Mouse (Mus musculus) E14TG2a.4 (cell line): Measurements from ENCODE around the gene Car4.

Experiments
- H3K27me3 ChIP-seq: 2 replicates; pipeline ENCODE4 v1.6.1; 2014; ENCODE audit warnings: low read length, control low read depth; ENCODE audit not compliant: insufficient read depth
- H3K36me3 ChIP-seq: 2 replicates; pipeline ENCODE4 v1.6.1; 2014; ENCODE audit warnings: low read length, control low read depth; ENCODE audit not compliant: insufficient read depth
- H3K4me1 ChIP-seq: replicated peaks from 2 replicates; pipeline ENCODE4 v1.6.1; 2014; ENCODE audit warnings: low read depth, low read length, control low read depth
- H3K4me3 ChIP-seq: replicated peaks from 2 replicates; pipeline ENCODE4 v1.5.1; 2014; ENCODE audit warnings: mild to moderate bottlenecking, low read length
- H3K9me3 ChIP-seq: 2 replicates; pipeline ENCODE4 v1.6.1; 2014; ENCODE audit warnings: low read length, control low read depth
- CTCF ChIP-seq: conservative IDR thresholded peaks from 2 replicates; pipeline ENCODE4 v1.5.1; 2014; ENCODE audit warnings: low read length
- NANOG ChIP-seq: IDR thresholded peaks from 2 replicates; pipeline ENCODE4 v1.6.1; 2014; ENCODE audit warnings: borderline replicate concordance, low read length, mixed read lengths
- POU5F1 ChIP-seq: IDR thresholded peaks from 2 replicates; pipeline ENCODE4 v1.6.1; 2014; ENCODE audit warnings: low read length, borderline replicate concordance

Car4 gene

GRCm38 (mm10) chr11:84919951-84920350 is 37.6 kb upstream of the Car4 start:
- peaks cover 26% of the 10 kb centered on the region for H3K4me1 ChIP-seq
- H3K4me3 ChIP-seq = no peak overlapping the region
- no peaks in the 10 kb centered on the region for H3K9me3 ChIP-seq
- H3K27me3 ChIP-seq = 0 out of 2 replicates have a peak, but pooled peaks cover 4% of the 10 kb centered on the region
- no peak for TF ChIP-seq NANOG
- no peaks in the 10 kb centered on the region for H3K36me3 ChIP-seq

- no peaks in the 10 kb centered on the region for H3K9me3 ChIP-seq
- H3K4me1 ChIP-seq = peaks cover 22% of the 10 kb centered on the region
- 0 out of 2 replicates have a peak, but pooled peaks cover 4% of the 10 kb centered on the region for H3K27me3 ChIP-seq
- no peak for TF ChIP-seq NANOG
- TF ChIP-seq CTCF = no peak
- TF ChIP-seq POU5F1 = no peak
- no peaks in the 10 kb centered on the region for H3K36me3 ChIP-seq
- H3K4me3 ChIP-seq = no peak overlapping the region
Observed at GRCm38 (mm10) chr11:84920981-84921380, 36.6 kb upstream of the Car4 start.

GRCm38 (mm10) chr11:84932261-84932660 is 25.3 kb upstream of the Car4 start:
- Histone ChIP-seq H3K4me1 (peaks cover 15% of the 10 kb centered on the region), H3K4me3 (no peak overlapping the region), H3K27me3 (no peaks in the 10 kb centered on the region), H3K9me3 (no peaks in the 10 kb centered on the region), H3K36me3 (no peaks in the 10 kb centered on the region)
- TF ChIP-seq CTCF = no peak
- no peak for TF ChIP-seq POU5F1
- no peak for TF ChIP-seq NANOG

GRCm38 (mm10) chr11:84939508-84940053 is 18.0 kb upstream of the Car4 start:
- Histone ChIP-seq H3K4me3 (no peak overlapping the region), H3K4me1 (peaks cover 23% of the 10 kb centered on the region), H3K9me3 (no peaks in the 10 kb centered on the region), H3K27me3 (peaks cover 3% of the 10 kb centered on the region), H3K36me3 (no peaks in the 10 kb centered on the region)
- TF ChIP-seq POU5F1 = no peak
- TF ChIP-seq CTCF = no peak
- no peak for TF ChIP-seq NANOG

GRCm38 (mm10) chr11:84940140-84940539 is 17.4 kb upstream of the Car4 start:
- Histone ChIP-seq H3K4me1 (peaks cover 29% of the 10 kb centered on the region), H3K4me3 (no peak overlapping the region), H3K9me3 (no peaks in the 10 kb centered on the region), H3K27me3 (peaks cover 3% of the 10 kb centered on the region), H3K36me3 (no peaks in the 10 kb centered on the region)
- TF ChIP-seq CTCF (no peak), NANOG (no peak), POU5F1 (no peak)

- Histone ChIP-seq H3K9me3 (no peaks in the 10 kb centered on the region), H3K4me3 (peak overlapping the region; percentile 63), H3K36me3 (no peaks in the 10 kb centered on the region), H3K27me3 (peaks cover 10% of the 10 kb centered on the region), H3K4me1 (peaks cover 60% of the 10 kb centered on the region)
- TF ChIP-seq CTCF (no peak), NANOG (peak; percentile 27; the same call in 1 of the 2 replicates)
Observed at GRCm38 (mm10) chr11:84943948-84944347, 13.6 kb upstream of the Car4 start.

- TF ChIP-seq CTCF = no peak
- no peak for TF ChIP-seq POU5F1
- no peak for TF ChIP-seq NANOG
- Histone ChIP-seq H3K36me3 (no peaks in the 10 kb centered on the region), H3K4me3 (peak overlapping the region; percentile 63), H3K27me3 (peaks cover 10% of the 10 kb centered on the region), H3K4me1 (peaks cover 67% of the 10 kb centered on the region), H3K9me3 (no peaks in the 10 kb centered on the region)
Observed at GRCm38 (mm10) chr11:84944639-84945435, 12.7 kb upstream of the Car4 start.

GRCm38 (mm10) chr11:84945841-84946240 is 11.7 kb upstream of the Car4 start:
- no peaks in the 10 kb centered on the region for H3K36me3 ChIP-seq
- no peaks in the 10 kb centered on the region for H3K9me3 ChIP-seq
- peaks cover 67% of the 10 kb centered on the region for H3K4me1 ChIP-seq
- peak overlapping the region; percentile 63; the same call in 1 of the 2 replicates for H3K4me3 ChIP-seq
- no peak for TF ChIP-seq POU5F1
- no peak for TF ChIP-seq CTCF
- TF ChIP-seq NANOG = no peak
- peaks cover 12% of the 10 kb centered on the region for H3K27me3 ChIP-seq
